Mouse (Mus musculus) left cerebral cortex, adult 9 months (tissue): ENCODE results near the gene Secisbp2l.

Source experiments
- DNase-seq, 2 experiments: peaks; one replicate each; pipeline ENCODE4 v3.0.0; 2022; ENCODE audit warnings: low spot score in 2 of 2

Gene Secisbp2l

GRCm38 (mm10) chr2:125782719-125783109 lies at the start of gene Secisbp2l:
Secisbp2l (minus strand) TSS chr2:125782870.
- DNase-seq: peak; percentile 77 to 95

- DNase-seq: no peak
These were observed 47.3 kb upstream of the Secisbp2l start for GRCm38 (mm10) chr2:125829924-125830323.

GRCm38 (mm10) chr2:125827898-125828297 lies 45.2 kb upstream of the Secisbp2l start:
- no peak for DNase-seq

- no peak for DNase-seq
These were observed 43.5 kb upstream of the Secisbp2l start for GRCm38 (mm10) chr2:125826201-125826600.

DNA sequence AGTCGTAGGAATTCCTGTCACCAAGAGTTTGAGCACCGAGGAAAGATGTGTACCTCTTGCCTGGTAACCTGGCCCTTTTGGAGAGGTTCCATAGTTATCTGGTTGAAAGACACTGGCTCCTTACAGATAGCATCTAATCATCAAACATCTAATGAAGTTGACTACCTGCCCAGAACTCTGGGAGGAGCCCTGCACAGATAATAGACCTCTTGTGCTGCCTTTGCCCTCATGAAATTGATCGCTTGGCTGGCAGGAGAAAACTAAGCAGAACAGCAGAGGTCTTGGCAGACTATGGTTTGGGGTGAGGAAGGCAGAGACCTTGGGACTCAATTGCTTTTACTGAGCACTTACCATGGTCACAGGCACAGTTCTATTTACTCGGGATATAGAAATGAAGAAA lies 37.7 kb upstream of the Secisbp2l start:
- no peak for DNase-seq

- DNase-seq: no peak
These were observed 31.4 kb upstream of the Secisbp2l start for GRCm38 (mm10) chr2:125813972-125814595.

DNA sequence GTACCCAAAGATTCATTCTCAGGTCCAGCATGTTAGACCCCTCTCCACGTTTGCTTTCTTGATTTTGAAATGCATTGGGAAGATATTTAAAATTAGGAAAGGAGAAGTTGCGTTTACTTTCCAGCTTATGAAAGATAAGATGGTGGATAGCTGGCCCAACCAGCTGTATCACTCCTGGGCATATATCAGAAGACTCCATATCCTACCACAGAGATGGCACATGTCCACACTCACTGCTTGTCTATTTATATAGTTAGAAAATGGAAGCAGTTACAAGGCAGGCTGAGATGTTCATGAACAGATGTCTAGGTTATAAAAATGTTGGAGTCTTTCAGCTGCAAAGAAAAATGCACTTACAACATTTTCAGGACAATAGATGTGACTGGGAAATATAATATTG lies 28.7 kb upstream of the Secisbp2l start:
- no peak for DNase-seq

GRCm38 (mm10) chr2:125809551-125809950 lies 26.9 kb upstream of the Secisbp2l start:
- peak in 1 of 2 experiments; percentile 69 for DNase-seq

GRCm38 (mm10) chr2:125805826-125806225 lies 23.2 kb upstream of the Secisbp2l start:
- DNase-seq: no peak

- no peak for DNase-seq
These were observed 19.3 kb upstream of the Secisbp2l start for GRCm38 (mm10) chr2:125801947-125802346.

- no peak for DNase-seq
These were observed 18.4 kb upstream of the Secisbp2l start for GRCm38 (mm10) chr2:125801038-125801437.

DNA sequence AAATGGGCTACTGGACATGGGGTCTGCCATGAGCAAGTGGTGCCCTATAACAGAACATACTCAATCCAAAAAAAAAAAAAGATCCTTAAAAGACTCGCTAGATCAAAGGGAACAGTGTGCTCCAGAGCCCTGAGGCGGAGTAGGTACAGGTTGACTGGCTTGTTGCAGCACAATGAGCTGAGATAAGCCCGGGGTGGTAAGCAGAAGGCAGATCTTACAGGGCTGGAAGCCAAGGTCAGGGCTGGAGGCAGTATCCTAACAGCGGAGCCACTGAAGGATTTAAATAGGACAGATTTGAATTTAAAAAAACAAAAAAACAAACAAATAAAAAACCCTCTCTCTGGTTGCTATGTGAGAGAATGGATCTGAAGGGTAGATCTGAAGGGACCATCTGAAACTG lies 17.8 kb upstream of the Secisbp2l start:
- no peak for DNase-seq

DNA sequence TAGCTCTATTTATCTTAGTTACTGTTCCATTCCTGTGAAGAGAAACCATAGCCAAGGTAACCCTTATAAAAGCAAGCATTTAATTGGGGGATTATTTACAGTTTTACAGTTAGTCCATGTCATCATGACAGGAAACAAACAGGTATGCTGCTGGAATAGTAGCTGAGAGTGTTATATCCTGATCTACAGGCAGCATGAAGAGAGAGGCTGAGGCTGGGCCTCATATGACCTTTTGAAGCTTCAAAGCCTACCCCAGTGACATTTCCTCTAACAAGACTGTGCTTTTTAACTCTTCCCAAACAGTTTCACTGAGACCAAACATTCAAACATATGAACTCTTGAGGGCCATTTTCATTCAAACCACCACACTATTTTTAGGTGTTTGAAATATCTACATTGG lies 15.2 kb upstream of the Secisbp2l start:
- no peak for DNase-seq

- no peak for DNase-seq
These were observed 12.4 kb upstream of the Secisbp2l start for GRCm38 (mm10) chr2:125795118-125795517.

GRCm38 (mm10) chr2:125794166-125794565 lies 11.5 kb upstream of the Secisbp2l start:
- no peak for DNase-seq

- DNase-seq: no peak
These were observed 10.2 kb upstream of the Secisbp2l start for GRCm38 (mm10) chr2:125792879-125793261.

GRCm38 (mm10) chr2:125792144-125792878 lies 9.6 kb upstream of the Secisbp2l start:
- DNase-seq: no peak

GRCm38 (mm10) chr2:125791485-125791885 lies 8.8 kb upstream of the Secisbp2l start:
- no peak for DNase-seq

DNA sequence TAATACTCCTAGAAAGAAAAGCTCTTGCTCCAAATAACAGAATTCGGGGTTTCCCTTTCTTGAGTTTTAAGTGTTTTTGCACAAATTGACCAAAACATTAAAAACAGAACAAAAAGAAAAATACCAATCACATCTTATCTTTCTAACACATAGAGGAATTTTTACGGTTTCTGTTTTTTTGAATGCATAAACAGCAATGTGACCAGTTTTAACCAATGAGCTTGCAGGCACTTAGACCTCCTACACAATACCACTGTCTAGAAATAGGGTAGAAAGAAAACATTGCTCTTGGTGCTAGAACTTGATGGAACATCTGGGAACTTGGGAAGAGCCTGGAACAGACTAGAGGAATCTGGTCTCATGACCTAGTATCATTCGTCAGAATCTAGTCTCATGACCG lies 7.6 kb upstream of the Secisbp2l start:
- DNase-seq: no peak

DNA sequence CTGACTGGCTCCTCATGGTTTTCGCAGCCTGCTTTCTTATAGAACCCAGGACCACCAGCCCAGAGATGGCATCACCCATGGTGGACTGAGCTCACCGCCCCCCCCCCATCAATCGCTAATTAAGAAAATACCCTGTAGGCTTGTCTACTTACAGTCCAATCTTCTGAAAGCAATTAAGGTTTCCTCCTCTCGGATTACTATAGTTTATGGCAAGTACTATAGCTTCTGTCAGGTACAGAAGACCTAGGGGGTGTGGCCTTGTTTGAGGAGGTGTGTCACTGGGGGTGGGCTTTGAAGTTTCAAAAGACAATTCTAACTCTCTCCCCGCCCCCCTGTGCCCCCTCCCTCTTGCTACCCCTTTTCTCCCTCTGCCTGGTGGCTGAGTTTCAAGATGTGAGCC lies 6.6 kb upstream of the Secisbp2l start:
- DNase-seq: no peak

GRCm38 (mm10) chr2:125788785-125789184 lies 6.1 kb upstream of the Secisbp2l start:
- DNase-seq: no peak

- no peak for DNase-seq
These were observed 5.7 kb upstream of the Secisbp2l start for GRCm38 (mm10) chr2:125788351-125788750.

DNA sequence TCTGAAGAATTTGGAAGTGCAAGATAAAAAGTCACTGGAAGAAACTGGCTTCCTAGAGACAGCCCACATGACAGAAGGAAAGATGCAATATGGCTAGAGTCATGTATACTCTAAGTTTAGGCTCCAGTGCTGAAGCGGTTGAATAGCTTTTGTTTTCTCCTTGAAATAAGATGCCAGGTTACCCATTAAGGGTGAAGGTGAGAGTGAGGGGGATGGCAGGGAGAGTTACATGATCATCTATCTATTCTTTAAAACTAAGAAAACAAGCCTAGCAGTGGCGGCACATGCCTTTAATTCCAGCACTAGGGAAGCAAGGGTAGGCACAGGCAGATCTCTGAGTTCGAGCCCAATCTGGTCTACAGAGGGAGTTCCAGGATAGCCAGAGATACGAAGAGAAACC lies 2.4 kb upstream of the Secisbp2l start:
- DNase-seq: no peak

GRCm38 (mm10) chr2:125784392-125784791 lies 1.7 kb upstream of the Secisbp2l start:
- no peak for DNase-seq
